Mouse (Mus musculus): Measurements from ENCODE around the gene Sox6. TPM values are rescaled to one million over a fixed set of nuclear protein-coding genes. Genes with fewer than 3 reads are reported as not detected.
"Not testable (repeated sequence)": the region's sequence is repeated elsewhere in the genome, so short reads cannot be mapped to it uniquely, and the experiment has no call there.

The Sox6 gene
- 22.7 and 25.5 TPM in 2 replicates for polyA plus RNA-seq (2016; fragmentation: Nextera tagmentation; extraction: Ambion mirVana)

DNA sequence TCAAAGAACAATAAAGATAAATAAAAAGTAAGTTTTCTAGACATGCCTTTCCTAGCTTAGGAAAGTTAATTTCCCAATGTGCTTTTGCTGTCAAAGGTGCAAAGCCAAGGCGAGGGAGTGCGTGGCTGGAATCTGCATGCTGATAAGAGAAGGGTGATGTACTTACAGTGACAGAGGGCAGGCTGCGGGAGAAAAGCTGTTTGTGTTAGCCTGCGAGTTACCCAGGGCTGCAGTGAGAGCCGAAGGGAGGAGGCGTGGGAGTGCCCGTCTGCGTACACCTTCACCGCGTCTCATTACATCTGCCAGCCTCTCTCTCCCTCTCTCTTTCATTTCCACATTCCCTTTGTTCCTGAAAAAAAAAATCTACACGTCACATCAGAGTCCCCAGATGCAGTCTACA is at the start of gene Sox6:
Gene Sox6 (minus strand): TSS at position 286 of the 400 bp plus-strand sequence.
- Histone ChIP-seq H3K27ac (replicated peaks) (peak within 1 kb of the TSS; percentile 74), H3K4me3 (peak within 1 kb of the TSS; percentile 65), H3K4me1 (peaks cover 45% of the 10 kb centered on the region), H3K9me3 (no peaks in the 10 kb centered on the region), H3K36me3 (replicated peaks) (no peaks in the 10 kb centered on the region), H3K27me3 (replicated peaks; ENCODE audit: low read depth, poor library complexity, severe bottlenecking) (peaks cover 75% of the 10 kb centered on the region)
- WGBS: under 1% methylated on average over 11 of the region's 11 CpGs
- peak; percentile 58 for DNase-seq (ENCODE audit: low spot score)

GRCm38 (mm10) chr7:116084366-116084765 is 45.8 kb upstream of the Sox6 start, which contains the start of gene Gm4353:
TSS of gene Gm4353 (minus strand) at chr7:116084635.
- not testable (repeated sequence) for H3K9me3 ChIP-seq; H3K36me3 ChIP-seq (replicated peaks); DNase-seq (ENCODE audit: low spot score); H3K4me1 ChIP-seq; H3K4me3 ChIP-seq; H3K27me3 ChIP-seq (replicated peaks; ENCODE audit: low read depth, poor library complexity, severe bottlenecking); H3K27ac ChIP-seq (replicated peaks)
- 95% methylated on average over 11 of the region's 11 CpGs for WGBS

GRCm38 (mm10) chr7:116060739-116061138 is 22.1 kb upstream of the Sox6 start:
- no peak for DNase-seq (ENCODE audit: low spot score)
- Histone ChIP-seq H3K27me3 (replicated peaks; ENCODE audit: low read depth, poor library complexity, severe bottlenecking) (no peaks in the 10 kb centered on the region), H3K36me3 (replicated peaks) (no peaks in the 10 kb centered on the region), H3K9me3 (no peaks in the 10 kb centered on the region), H3K4me3 (no peak overlapping the region), H3K27ac (replicated peaks) (no peak overlapping the region), H3K4me1 (no peaks in the 10 kb centered on the region)
- WGBS: 54% methylated on average over 1 of the region's 1 CpGs

- Histone ChIP-seq H3K36me3 (replicated peaks) (no peaks in the 10 kb centered on the region), H3K9me3 (no peaks in the 10 kb centered on the region), H3K27me3 (replicated peaks; ENCODE audit: low read depth, poor library complexity, severe bottlenecking) (peaks cover 65% of the 10 kb centered on the region), H3K4me1 (peaks cover 31% of the 10 kb centered on the region), H3K27ac (replicated peaks) (no peak overlapping the region), H3K4me3 (peak overlapping the region; percentile 65)
- WGBS: 14% methylated on average over 15 of the region's 15 CpGs
- no peak for DNase-seq (ENCODE audit: low spot score)
Measured at GRCm38 (mm10) chr7:116040470-116041019, 1.9 kb upstream of the Sox6 start.

- WGBS: under 1% methylated on average over 48 of the region's 48 CpGs
Measured at GRCm38 (mm10) chr7:116039538-116040466, 1.2 kb upstream of the Sox6 start.

DNA sequence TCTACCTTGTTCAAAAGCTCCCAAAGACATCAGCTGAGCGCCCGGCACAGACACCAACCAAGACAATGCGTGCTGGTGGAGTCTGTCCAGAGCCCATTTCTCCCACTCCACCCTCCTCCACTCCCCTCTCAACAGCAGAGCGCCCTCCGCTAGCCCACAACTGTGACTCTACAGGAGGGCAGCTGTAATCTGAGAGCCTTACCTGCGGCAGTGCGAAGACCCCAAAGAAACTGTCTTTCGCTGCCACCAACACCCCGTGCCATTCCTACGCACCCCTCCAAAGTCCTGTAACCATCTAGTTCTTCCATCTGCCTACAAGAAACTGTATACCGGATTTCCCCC is 571 bp upstream of the Sox6 start, which contains the start of gene 1110004F10Rik:
Gene 1110004F10Rik (plus strand): TSS at position 202 of the 342 bp plus-strand sequence.
- WGBS: under 1% methylated on average over 11 of the region's 11 CpGs
- H3K4me1 ChIP-seq: peaks cover 41% of the 10 kb centered on the region
- peak within 1 kb of the TSS; percentile 74 for H3K27ac ChIP-seq (replicated peaks)
- peak within 1 kb of the TSS; percentile 65 for H3K4me3 ChIP-seq
- no peaks in the 10 kb centered on the region for H3K36me3 ChIP-seq (replicated peaks)
- no peaks in the 10 kb centered on the region for H3K9me3 ChIP-seq
- H3K27me3 ChIP-seq (replicated peaks; ENCODE audit: low read depth, poor library complexity, severe bottlenecking): peaks cover 75% of the 10 kb centered on the region
- no peak for DNase-seq (ENCODE audit: low spot score)

More at GRCm38 (mm10) chr7:116039538-116040466, 1.2 kb upstream of the Sox6 start:
- Histone ChIP-seq H3K36me3 (replicated peaks) (no peaks in the 10 kb centered on the region), H3K27me3 (replicated peaks; ENCODE audit: low read depth, poor library complexity, severe bottlenecking) (peaks cover 72% of the 10 kb centered on the region), H3K4me1 (peaks cover 37% of the 10 kb centered on the region), H3K9me3 (no peaks in the 10 kb centered on the region), H3K4me3 (peak overlapping the region; percentile 65), H3K27ac (replicated peaks) (peak overlapping the region; percentile 74)
- peak; percentile 86 for DNase-seq (ENCODE audit: low spot score)

- peak overlapping the region; percentile 65 for H3K4me3 ChIP-seq
- H3K4me1 ChIP-seq: peaks cover 50% of the 10 kb centered on the region
- DNase-seq (ENCODE audit: low spot score): peak; percentile 39
- H3K9me3 ChIP-seq: no peaks in the 10 kb centered on the region
- peaks cover 75% of the 10 kb centered on the region for H3K27me3 ChIP-seq (replicated peaks; ENCODE audit: low read depth, poor library complexity, severe bottlenecking)
- no peaks in the 10 kb centered on the region for H3K36me3 ChIP-seq (replicated peaks)
- H3K27ac ChIP-seq (replicated peaks): no peak overlapping the region
- 1% methylated on average over 13 of the region's 13 CpGs for WGBS
Measured at GRCm38 (mm10) chr7:116038024-116038423, 572 bp downstream of the Sox6 start.

- Histone ChIP-seq H3K27ac (replicated peaks) (no peak overlapping the region), H3K27me3 (replicated peaks; ENCODE audit: low read depth, poor library complexity, severe bottlenecking) (peaks cover 69% of the 10 kb centered on the region), H3K9me3 (no peaks in the 10 kb centered on the region), H3K36me3 (replicated peaks) (no peaks in the 10 kb centered on the region), H3K4me1 (peaks cover 59% of the 10 kb centered on the region), H3K4me3 (peak overlapping the region; percentile 1; the same call in 1 of the 2 replicates)
- peak; percentile 46 for DNase-seq (ENCODE audit: low spot score)
- WGBS: 11% methylated on average over 18 of the region's 18 CpGs
Measured at GRCm38 (mm10) chr7:116036591-116037555, 1.7 kb downstream of the Sox6 start.

DNA sequence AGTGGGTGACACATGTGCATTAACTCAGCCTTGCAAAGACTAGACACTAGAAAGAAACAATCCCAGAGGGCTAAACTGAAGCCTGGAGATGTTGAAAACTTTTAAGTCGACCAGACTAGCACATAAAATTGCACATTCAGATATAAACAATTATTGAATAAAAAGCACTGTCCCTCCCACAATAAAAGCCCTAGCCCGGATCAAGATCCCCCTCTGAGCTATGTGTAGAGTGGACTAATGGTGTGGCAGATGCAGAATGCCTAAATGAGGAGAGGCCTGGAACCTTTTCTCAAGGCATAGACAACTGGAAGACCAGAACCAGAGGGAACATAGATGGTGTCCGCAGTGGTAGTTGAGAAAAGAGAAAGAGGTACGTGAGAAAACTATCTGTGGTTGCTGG is 3.1 kb downstream of the Sox6 start:
- 32% methylated on average over 4 of the region's 4 CpGs for WGBS
- peaks cover 70% of the 10 kb centered on the region for H3K4me1 ChIP-seq
- no peak overlapping the region for H3K4me3 ChIP-seq
- peaks cover 61% of the 10 kb centered on the region for H3K27me3 ChIP-seq (replicated peaks; ENCODE audit: low read depth, poor library complexity, severe bottlenecking)
- DNase-seq (ENCODE audit: low spot score): no peak
- no peaks in the 10 kb centered on the region for H3K9me3 ChIP-seq
- no peak overlapping the region for H3K27ac ChIP-seq (replicated peaks)
- H3K36me3 ChIP-seq (replicated peaks): no peaks in the 10 kb centered on the region

- Histone ChIP-seq H3K4me1 (peaks cover 74% of the 10 kb centered on the region), H3K27me3 (replicated peaks; ENCODE audit: low read depth, poor library complexity, severe bottlenecking) (peaks cover 66% of the 10 kb centered on the region), H3K27ac (replicated peaks) (peak overlapping the region; percentile 95), H3K9me3 (no peaks in the 10 kb centered on the region), H3K4me3 (peak overlapping the region; percentile 81), H3K36me3 (replicated peaks) (no peaks in the 10 kb centered on the region)
- WGBS: 2% methylated on average over 25 of the region's 25 CpGs
- DNase-seq (ENCODE audit: low spot score): peak; percentile 91
Measured at GRCm38 (mm10) chr7:116034282-116034758, 4.3 kb downstream of the Sox6 start.

- Histone ChIP-seq H3K27me3 (replicated peaks; ENCODE audit: low read depth, poor library complexity, severe bottlenecking) (peaks cover 60% of the 10 kb centered on the region), H3K9me3 (no peaks in the 10 kb centered on the region), H3K4me1 (peaks cover 69% of the 10 kb centered on the region), H3K36me3 (replicated peaks) (no peaks in the 10 kb centered on the region), H3K27ac (replicated peaks) (peak overlapping the region; percentile 95), H3K4me3 (peak overlapping the region; percentile 81)
- under 1% methylated on average over 54 of the region's 54 CpGs for WGBS
- peak; percentile 82 for DNase-seq (ENCODE audit: low spot score)
Measured at GRCm38 (mm10) chr7:116033371-116034241, 5.0 kb downstream of the Sox6 start.
